Mouse (Mus musculus) midbrain, embryonic 16.5 days (tissue): ENCODE results near the gene Tmem269. TPM values are rescaled to one million over a fixed set of nuclear protein-coding genes. Genes with fewer than 3 reads are reported as not detected.

Experiments
- ATAC-seq: fragments of 200-750 bp; cut with Nextera tagmentation; 2 replicates; pipeline ENCODE4 v1.8.0; 2017; ENCODE audit warnings: moderate TSS enrichment
- H3K27ac ChIP-seq: fragments of 300-500 bp; sonication (generic); 2 replicates; pipeline ENCODE4 v1.5.1; 2014; ENCODE audit warnings: mild to moderate bottlenecking, low read length, mixed read lengths
- H3K27me3 ChIP-seq: fragments of 300-500 bp; sonication (generic); 2 replicates; pipeline ENCODE4 v1.6.1; 2014; ENCODE audit warnings: low read depth, low read length, mixed read lengths; ENCODE audit not compliant: control insufficient read depth, insufficient read depth
- H3K36me3 ChIP-seq: fragments of 300-500 bp; sonication (generic); 2 replicates; pipeline ENCODE4 v1.6.1; 2014; ENCODE audit warnings: mild to moderate bottlenecking, low read length, moderate library complexity, mixed read lengths; ENCODE audit not compliant: control insufficient read depth, insufficient read depth
- H3K4me1 ChIP-seq: fragments of 300-500 bp; sonication (generic); 2 replicates; pipeline ENCODE4 v1.6.1; 2014; ENCODE audit warnings: mild to moderate bottlenecking, low read length, mixed read lengths; ENCODE audit not compliant: control insufficient read depth, insufficient read depth
- H3K4me2 ChIP-seq: fragments of 300-500 bp; sonication (generic); 2 replicates; pipeline ENCODE4 v1.6.1; 2014; ENCODE audit warnings: mild to moderate bottlenecking, low read length, mixed read lengths
- H3K4me3 ChIP-seq: fragments of 300-500 bp; sonication (generic); 2 replicates; pipeline ENCODE4 v1.5.1; 2014; ENCODE audit warnings: low read depth, mild to moderate bottlenecking, low read length, moderate library complexity, mixed read lengths
- H3K9ac ChIP-seq: fragments of 300-500 bp; sonication (generic); 2 replicates; pipeline ENCODE4 v1.6.1; 2014; ENCODE audit warnings: low read depth, low read length, mixed read lengths
- H3K9me3 ChIP-seq: fragments of 300-500 bp; sonication (generic); replicated peaks from 2 replicates; pipeline ENCODE4 v1.6.1; 2014; ENCODE audit warnings: mild to moderate bottlenecking, low read length, mixed read lengths; ENCODE audit not compliant: control insufficient read depth, poor library complexity, severe bottlenecking
- WGBS: fragments of 180-500 bp; shearing (Covaris S2); extraction: QIAGEN DNeasy Blood & Tissue Kit; methylation state at CpG from one replicate; pipeline ENCODE4 v1.1.7; 2014; 5-methylcytosine and 5-hydroxymethylcytosine counted together
- polyA plus RNA-seq: library from polyadenylated mRNA; unstranded; fragments of >200 nt; fragmentation: Nextera tagmentation; extraction: Ambion mirVana; gene quantifications from 2 replicates; pipeline ENCODE4 v1.2.1, GENCODE M21; 2015

The Tmem269 gene
- polyA plus RNA-seq, 1 experiment from 2014 or later: 0.44 TPM

GRCm38 (mm10) chr4:119157891-119158290 lies 60.1 kb downstream of the Tmem269 start:
- no peaks in the 10 kb centered on the region for H3K4me1 ChIP-seq
- H3K27ac ChIP-seq: no peak overlapping the region
- no peak overlapping the region for H3K9ac ChIP-seq
- no peak overlapping the region for H3K4me3 ChIP-seq
- no peaks in the 10 kb centered on the region for H3K36me3 ChIP-seq
- H3K27me3 ChIP-seq: no peaks in the 10 kb centered on the region
- H3K9me3 ChIP-seq: no peaks in the 10 kb centered on the region
- ATAC-seq: no peak
- 87% methylated on average over 5 of the region's 5 CpGs for WGBS
- no peak overlapping the region for H3K4me2 ChIP-seq

DNA sequence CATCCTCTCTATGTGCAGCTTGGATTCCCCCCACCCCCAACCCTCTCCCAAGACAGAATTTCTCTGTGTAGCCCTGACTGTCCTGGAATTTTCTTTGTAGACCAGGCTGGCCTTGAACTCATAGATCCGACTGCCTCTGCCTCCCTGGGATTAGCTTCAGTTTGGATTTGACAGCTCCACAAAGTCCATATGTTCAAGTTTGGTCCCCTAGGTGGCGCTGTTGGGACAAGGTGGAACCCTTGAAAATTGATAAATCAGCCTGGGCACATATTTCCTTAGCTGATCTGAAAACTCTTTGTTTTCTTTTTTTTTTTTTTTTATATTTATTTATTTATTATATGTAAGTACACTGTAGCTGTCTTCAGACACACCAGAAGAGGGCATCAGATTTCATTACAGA lies 60.8 kb downstream of the Tmem269 start:
- H3K4me2 ChIP-seq: no peak overlapping the region
- H3K4me3 ChIP-seq: no peak overlapping the region
- no peaks in the 10 kb centered on the region for H3K9me3 ChIP-seq
- ATAC-seq: no peak
- no peaks in the 10 kb centered on the region for H3K27me3 ChIP-seq
- H3K27ac ChIP-seq: no peak overlapping the region
- H3K4me1 ChIP-seq: no peaks in the 10 kb centered on the region
- WGBS: 39% methylated on average over 2 of the region's 2 CpGs
- H3K36me3 ChIP-seq: no peaks in the 10 kb centered on the region
- H3K9ac ChIP-seq: no peak overlapping the region

Other genes starting within 250 kb of the Tmem269 start
- 90.7 and 91.6 TPM in 2 replicates for gene Slc2a1, start 109.5 kb downstream of the Tmem269 start, polyA plus RNA-seq
- 4.0 and 6.1 TPM in 2 replicates for gene Zfp691, start 44.0 kb downstream of the Tmem269 start, polyA plus RNA-seq
- gene Ermap, start 28.2 kb downstream of the Tmem269 start, polyA plus RNA-seq: 0.14 and 0.52 TPM in 2 replicates
- 220 and 230 TPM in 2 replicates for gene Svbp, start 22.9 kb downstream of the Tmem269 start, polyA plus RNA-seq
- 22.6 and 26.0 TPM in 2 replicates for gene AU022252, start 14.5 kb upstream of the Tmem269 start, polyA plus RNA-seq
- 9.2 and 9.9 TPM in 2 replicates for gene P3h1, start 14.7 kb upstream of the Tmem269 start, polyA plus RNA-seq
- gene Cldn19, start 37.2 kb upstream of the Tmem269 start, polyA plus RNA-seq: 0.63 and 1.6 TPM in 2 replicates
- 716 and 727 TPM in 2 replicates for gene Ybx1, start 76.4 kb upstream of the Tmem269 start, polyA plus RNA-seq
- gene Ppih, start 102.3 kb upstream of the Tmem269 start, polyA plus RNA-seq: 36.4 and 42.9 TPM in 2 replicates
- 22.8 and 27.1 TPM in 2 replicates for gene Ccdc30, start 197.3 kb upstream of the Tmem269 start, polyA plus RNA-seq
- gene Ppcs, start 204.2 kb upstream of the Tmem269 start, polyA plus RNA-seq: 18.6 and 19.4 TPM in 2 replicates
- 0.64 and 0.76 TPM in 2 replicates for gene Zmynd12, start 204.6 kb upstream of the Tmem269 start, polyA plus RNA-seq